Comparison of ENCODE assay signal across 8 mouse cellular contexts in genomic region chr16:87405001-87405400, GRCm38 (mm10). TPM values are rescaled to one million over a fixed set of nuclear protein-coding genes. Genes with fewer than 3 reads are reported as not detected.
DNase-seq lines count a peak whose midpoint lies in the region.

No protein-coding gene starts in this region.

- DNase-seq in embryo, embryonic 11 days = peak; percentile 20
- no peak for DNase-seq in embryo, embryonic 10 days (ENCODE audit: low spot score)
- peak; percentile 92 for DNase-seq in ES-CJ7 (ENCODE audit: low read depth, low spot score)
- DNase-seq in induced T-regulatory cell, adult 2 months (ENCODE audit: low read depth) = peak; percentile 58
- DNase-seq in lung, postnatal 36 days = peak; percentile 60
- no peak for DNase-seq in gastrocnemius, postnatal 14 days
- no peak for DNase-seq in cerebellum, adult 18-20 months
- no peak for DNase-seq in ovary, postnatal 36 days (ENCODE audit: low spot score)

- intact Hi-C loops in gastrocnemius, postnatal 14 days (cut with DNase I; ENCODE audit: low total_unique reads) = no loop called here

RNA-seq across cellular contexts. Expression of gene Ltn1, which starts 27.4 kb away (rescaled TPM):
- total RNA-seq in gastrocnemius, postnatal 14 days (2021) = 10 to 100 TPM; 19.5 to 21.3 TPM

RNA-seq across cellular contexts. Expression of gene Rwdd2b, which starts 35.4 kb away (rescaled TPM):
- total RNA-seq in gastrocnemius, postnatal 14 days (2021) = 1 to 10 TPM; 3.6 to 4.5 TPM

RNA-seq across cellular contexts. Expression of gene Usp16, which starts 49.5 kb away (rescaled TPM):
- 10 to 100 TPM; 23.4 to 32.3 TPM for total RNA-seq in gastrocnemius, postnatal 14 days (2021)

RNA-seq across cellular contexts. Expression of gene N6amt1, which starts 51.0 kb away (rescaled TPM):
- 10 to 100 TPM in 1 of 2 experiments, 1 to 10 TPM in 1; 9.5 to 10.3 TPM for total RNA-seq in gastrocnemius, postnatal 14 days (2021)

Comparison
In these comparisons a context has a peak if more than half of its experiments do, and no peak if none do; other contexts are left out.
1. DNase-seq: peak in embryo, embryonic 11 days (single experiment), ES-CJ7 (single experiment), induced T-regulatory cell, adult 2 months (single experiment) and lung, postnatal 36 days (single experiment); none in embryo, embryonic 10 days (single experiment), gastrocnemius, postnatal 14 days (single experiment), cerebellum, adult 18-20 months (0 of 2) and ovary, postnatal 36 days (single experiment).